Mouse (Mus musculus): Measurements from ENCODE around the gene Gsta3. TPM values are rescaled to one million over a fixed set of nuclear protein-coding genes. Genes with fewer than 3 reads are reported as not detected.

The Gsta3 gene
- polyA plus RNA-seq, 1 experiment, result 0.61 TPM

DNA sequence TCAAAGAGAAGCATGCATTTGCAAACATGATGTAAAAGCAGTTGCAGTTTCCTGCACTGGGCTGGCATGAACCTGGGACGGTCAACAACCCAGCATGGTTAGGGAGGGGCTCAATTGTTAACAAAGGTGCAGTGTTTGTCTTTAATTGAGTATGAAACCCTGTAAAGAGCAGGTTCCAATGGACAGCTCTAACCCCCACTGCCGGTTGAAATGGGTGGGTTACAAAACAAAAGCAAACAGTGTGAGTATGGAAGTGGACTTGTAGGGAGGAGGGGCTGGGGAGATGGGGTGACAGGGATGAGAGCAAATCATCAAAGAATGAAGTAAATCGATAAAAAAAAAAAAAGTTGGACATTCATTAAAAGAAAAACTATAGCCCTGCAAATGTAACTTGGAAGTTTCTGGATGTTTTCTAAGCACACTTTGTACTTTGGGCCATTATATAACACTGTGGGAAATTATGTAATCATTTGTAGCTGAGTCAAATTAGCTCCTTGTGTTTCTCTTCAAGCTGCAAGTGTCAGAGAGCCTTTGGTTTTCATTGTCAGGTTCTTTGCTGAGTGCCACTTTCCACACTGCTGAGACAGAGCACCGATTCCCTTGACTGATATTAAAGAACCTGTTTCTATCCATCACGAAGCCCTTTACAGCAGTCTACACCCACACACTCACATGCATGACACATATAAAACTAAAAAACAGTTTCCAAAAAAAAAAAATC lies 8.5 kb upstream of the Gsta3 start:
- Histone ChIP-seq H3K27ac (ENCODE audit: insufficient read depth, low read length) (no peak overlapping the region), H3K4me1 (ENCODE audit: control insufficient read depth, insufficient read depth, low read length) (no peaks in the 10 kb centered on the region), H3K4me3 (ENCODE audit: insufficient read depth, low read length) (no peak overlapping the region)
- no peak for TF ChIP-seq CTCF (IDR thresholded peaks at IDR 0.05; ENCODE audit: borderline replicate concordance, insufficient read depth, low read length)
- TF ChIP-seq POLR2A (IDR thresholded peaks at IDR 0.05; ENCODE audit: low read depth, low read length), result no peak

DNA sequence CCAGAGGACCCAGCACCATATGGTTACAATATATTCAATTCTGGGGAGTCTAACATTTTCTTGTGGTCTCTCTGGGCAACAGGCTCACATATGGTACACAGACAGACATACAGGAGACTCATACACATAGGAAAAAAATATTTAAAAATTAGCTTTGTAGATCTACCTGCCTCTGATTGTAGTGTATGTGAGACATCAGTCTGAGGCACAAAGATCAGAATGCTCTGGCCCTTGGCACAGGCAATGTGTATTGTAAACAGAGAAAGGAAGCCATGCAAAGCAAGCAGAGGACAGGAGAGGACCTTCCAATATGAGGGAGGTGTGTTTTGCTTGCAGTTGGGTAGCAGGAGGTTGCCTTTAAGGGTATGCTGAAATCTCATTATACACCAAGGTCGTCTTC lies 7.9 kb upstream of the Gsta3 start:
- no peaks in the 10 kb centered on the region for H3K4me1 ChIP-seq (ENCODE audit: control insufficient read depth, insufficient read depth, low read length)
- H3K4me3 ChIP-seq (ENCODE audit: insufficient read depth, low read length), result no peak overlapping the region
- TF ChIP-seq CTCF (IDR thresholded peaks at IDR 0.05; ENCODE audit: borderline replicate concordance, insufficient read depth, low read length), result no peak
- no peak for TF ChIP-seq POLR2A (IDR thresholded peaks at IDR 0.05; ENCODE audit: low read depth, low read length)
- H3K27ac ChIP-seq (ENCODE audit: insufficient read depth, low read length), result no peak overlapping the region

GRCm38 (mm10) chr1:21235359-21235758 lies 5.0 kb upstream of the Gsta3 start:
- H3K4me3 ChIP-seq (ENCODE audit: insufficient read depth, low read length), result no peak overlapping the region
- H3K27ac ChIP-seq (ENCODE audit: insufficient read depth, low read length), result no peak overlapping the region
- H3K4me1 ChIP-seq (ENCODE audit: control insufficient read depth, insufficient read depth, low read length), result no peaks in the 10 kb centered on the region
- TF ChIP-seq CTCF (IDR thresholded peaks at IDR 0.05; ENCODE audit: borderline replicate concordance, insufficient read depth, low read length) (no peak), POLR2A (IDR thresholded peaks at IDR 0.05; ENCODE audit: low read depth, low read length) (no peak)

GRCm38 (mm10) chr1:21241096-21241495 lies 707 bp downstream of the Gsta3 start:
- no peaks in the 10 kb centered on the region for H3K4me1 ChIP-seq (ENCODE audit: control insufficient read depth, insufficient read depth, low read length)
- no peak overlapping the region for H3K4me3 ChIP-seq (ENCODE audit: insufficient read depth, low read length)
- no peak overlapping the region for H3K27ac ChIP-seq (ENCODE audit: insufficient read depth, low read length)
- no peak for TF ChIP-seq CTCF (IDR thresholded peaks at IDR 0.05; ENCODE audit: borderline replicate concordance, insufficient read depth, low read length)
- no peak for TF ChIP-seq POLR2A (IDR thresholded peaks at IDR 0.05; ENCODE audit: low read depth, low read length)

- no peaks in the 10 kb centered on the region for H3K4me1 ChIP-seq (ENCODE audit: control insufficient read depth, insufficient read depth, low read length)
- no peak overlapping the region for H3K4me3 ChIP-seq (ENCODE audit: insufficient read depth, low read length)
- no peak for TF ChIP-seq CTCF (IDR thresholded peaks at IDR 0.05; ENCODE audit: borderline replicate concordance, insufficient read depth, low read length)
- no peak for TF ChIP-seq POLR2A (IDR thresholded peaks at IDR 0.05; ENCODE audit: low read depth, low read length)
- H3K27ac ChIP-seq (ENCODE audit: insufficient read depth, low read length), result no peak overlapping the region
Measured at GRCm38 (mm10) chr1:21244290-21244960, 4.0 kb downstream of the Gsta3 start.

GRCm38 (mm10) chr1:21246136-21246535 lies 5.7 kb downstream of the Gsta3 start:
- Histone ChIP-seq H3K27ac (ENCODE audit: insufficient read depth, low read length) (no peak overlapping the region), H3K4me3 (ENCODE audit: insufficient read depth, low read length) (no peak overlapping the region), H3K4me1 (ENCODE audit: control insufficient read depth, insufficient read depth, low read length) (no peaks in the 10 kb centered on the region)
- no peak for TF ChIP-seq POLR2A (IDR thresholded peaks at IDR 0.05; ENCODE audit: low read depth, low read length)
- no peak for TF ChIP-seq CTCF (IDR thresholded peaks at IDR 0.05; ENCODE audit: borderline replicate concordance, insufficient read depth, low read length)

GRCm38 (mm10) chr1:21247896-21248295 lies 7.5 kb downstream of the Gsta3 start:
- Histone ChIP-seq H3K27ac (ENCODE audit: insufficient read depth, low read length) (no peak overlapping the region), H3K4me3 (ENCODE audit: insufficient read depth, low read length) (no peak overlapping the region), H3K4me1 (ENCODE audit: control insufficient read depth, insufficient read depth, low read length) (no peaks in the 10 kb centered on the region)
- TF ChIP-seq CTCF (IDR thresholded peaks at IDR 0.05; ENCODE audit: borderline replicate concordance, insufficient read depth, low read length) (no peak), POLR2A (IDR thresholded peaks at IDR 0.05; ENCODE audit: low read depth, low read length) (no peak)

DNA sequence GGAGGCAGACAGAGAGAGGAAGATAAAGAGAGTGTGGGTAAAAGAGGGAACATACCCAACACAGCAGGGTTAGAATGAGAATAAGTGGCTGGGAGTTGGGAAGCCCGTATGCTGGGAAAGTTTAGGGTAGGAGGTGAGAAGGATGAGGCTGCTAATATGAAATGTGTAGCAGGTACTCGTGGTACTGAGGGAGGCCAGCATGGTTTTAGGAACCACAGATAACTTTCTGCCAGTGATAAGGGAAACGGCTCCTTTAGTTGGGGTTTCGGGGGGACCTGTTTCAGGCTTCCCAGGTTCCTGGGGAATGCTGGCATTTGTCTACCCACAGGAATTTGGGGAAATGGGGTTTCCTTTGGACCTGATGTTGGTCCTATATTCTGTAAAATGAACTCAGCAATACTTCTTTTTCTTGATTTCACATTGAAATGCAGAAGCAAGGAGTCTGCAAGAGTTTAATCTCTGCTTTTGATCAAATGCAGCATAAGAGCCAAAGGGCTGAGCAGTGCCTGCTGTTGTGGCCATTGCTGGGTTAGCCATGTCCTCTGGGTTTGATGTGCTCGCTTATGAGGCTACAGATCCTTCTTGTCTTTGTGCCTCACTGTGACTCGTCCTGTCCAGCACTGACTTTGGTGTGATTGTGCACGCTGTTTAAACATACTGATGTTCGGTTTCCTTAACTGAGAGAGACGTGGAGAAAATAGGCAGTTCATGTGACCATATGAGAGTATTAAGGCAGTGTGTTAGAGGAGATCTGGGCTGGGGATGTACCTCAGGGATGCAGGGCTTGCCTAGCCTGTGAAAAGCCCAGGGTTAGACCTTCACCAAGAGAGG lies 8.4 kb downstream of the Gsta3 start:
- TF ChIP-seq CTCF (IDR thresholded peaks at IDR 0.05; ENCODE audit: borderline replicate concordance, insufficient read depth, low read length) (no peak), POLR2A (IDR thresholded peaks at IDR 0.05; ENCODE audit: low read depth, low read length) (no peak)
- Histone ChIP-seq H3K4me1 (ENCODE audit: control insufficient read depth, insufficient read depth, low read length) (no peaks in the 10 kb centered on the region), H3K27ac (ENCODE audit: insufficient read depth, low read length) (no peak overlapping the region), H3K4me3 (ENCODE audit: insufficient read depth, low read length) (no peak overlapping the region)

DNA sequence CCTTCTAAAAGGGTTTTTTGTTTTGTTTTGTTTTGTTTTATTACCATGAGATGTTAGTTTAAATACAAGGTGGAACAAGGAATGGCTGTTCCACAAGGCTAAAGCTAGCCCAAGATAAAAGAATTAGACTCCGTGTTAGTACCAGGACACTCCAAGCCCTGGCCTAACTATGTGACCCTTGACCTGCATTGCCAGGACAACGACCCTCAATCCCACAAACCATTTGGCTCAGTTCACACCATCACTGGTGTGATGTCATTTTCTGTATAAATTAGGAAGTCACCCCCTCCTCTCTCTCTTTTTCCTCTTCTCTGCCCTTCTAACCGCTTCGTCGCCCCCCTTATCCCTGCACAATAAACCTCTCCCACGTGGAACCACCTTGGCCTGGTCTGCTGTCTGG lies 11.3 kb downstream of the Gsta3 start:
- Histone ChIP-seq H3K27ac (ENCODE audit: insufficient read depth, low read length) (no peak overlapping the region), H3K4me1 (ENCODE audit: control insufficient read depth, insufficient read depth, low read length) (no peaks in the 10 kb centered on the region), H3K4me3 (ENCODE audit: insufficient read depth, low read length) (no peak overlapping the region)
- no peak for TF ChIP-seq CTCF (IDR thresholded peaks at IDR 0.05; ENCODE audit: borderline replicate concordance, insufficient read depth, low read length)
- TF ChIP-seq POLR2A (IDR thresholded peaks at IDR 0.05; ENCODE audit: low read depth, low read length), result no peak

All from embryonic fibroblast, embryonic 13.5 days (primary cell).